Mouse (Mus musculus): ENCODE measurements around the gene Lysmd4.
"Not testable (repeated sequence)": the region's sequence is repeated elsewhere in the genome, so short reads cannot be mapped to it uniquely, and the experiment has no call there.

The Lysmd4 gene

DNA sequence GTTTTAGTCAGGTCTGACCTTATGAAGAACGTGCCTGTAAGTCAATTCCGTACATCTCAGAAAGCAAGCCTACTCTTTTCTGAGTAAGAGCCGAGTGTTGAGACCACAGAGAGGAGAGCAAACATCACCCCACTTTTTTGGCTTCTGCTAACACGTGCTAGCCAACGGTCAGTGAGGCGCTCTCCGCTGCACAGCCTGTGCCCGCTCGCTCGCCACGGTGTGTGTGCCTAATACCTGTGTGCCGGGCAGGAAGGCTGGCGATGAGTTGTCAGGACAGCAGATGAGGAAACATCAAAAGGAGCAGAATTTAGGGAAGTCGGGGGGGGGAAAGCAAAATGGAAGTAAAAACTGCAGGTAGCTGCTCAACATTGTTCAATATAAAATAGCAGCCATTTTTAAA is 10.2 kb downstream of the Lysmd4 start:
- DNase-seq: no peak

DNA sequence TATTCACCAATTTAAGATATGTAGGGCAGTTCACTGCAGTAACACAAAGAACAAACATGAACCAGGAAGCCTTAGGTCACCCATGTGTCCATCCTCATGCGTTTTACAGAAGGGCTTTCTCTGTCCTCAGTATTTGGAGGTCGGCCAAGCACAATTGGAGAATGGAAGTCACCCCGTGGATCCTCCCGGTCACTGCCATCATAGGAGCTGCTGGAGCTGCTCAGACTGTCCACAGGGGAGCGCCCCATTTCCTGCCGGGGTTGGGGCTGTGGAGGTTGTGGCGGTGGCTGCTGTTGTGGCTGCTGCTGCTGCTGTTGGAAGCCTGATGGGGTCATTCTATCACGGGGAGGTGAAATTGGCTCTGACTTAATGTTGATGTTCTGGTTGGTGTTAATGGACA is 12.5 kb downstream of the Lysmd4 start:
- no peak for DNase-seq

DNA sequence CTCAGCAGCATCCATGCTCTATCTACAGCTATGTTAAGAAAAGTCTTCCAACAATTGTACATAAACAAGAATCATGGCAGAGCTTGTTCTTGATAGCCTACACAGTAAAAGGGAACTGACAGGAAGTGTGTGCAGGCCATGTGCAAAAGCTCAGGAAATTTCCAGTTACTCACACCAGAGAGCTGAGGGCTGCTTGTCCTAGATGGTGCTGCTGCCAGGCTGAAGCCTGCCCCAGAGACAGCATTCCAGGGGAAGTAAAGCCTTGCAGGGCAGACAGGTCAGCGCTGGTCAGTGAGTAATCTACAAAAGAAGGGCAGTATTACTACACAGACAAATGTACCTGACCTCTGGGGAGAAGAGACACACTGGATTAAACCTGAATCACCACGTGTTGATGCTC is 14.0 kb downstream of the Lysmd4 start:
- DNase-seq: no peak

DNA sequence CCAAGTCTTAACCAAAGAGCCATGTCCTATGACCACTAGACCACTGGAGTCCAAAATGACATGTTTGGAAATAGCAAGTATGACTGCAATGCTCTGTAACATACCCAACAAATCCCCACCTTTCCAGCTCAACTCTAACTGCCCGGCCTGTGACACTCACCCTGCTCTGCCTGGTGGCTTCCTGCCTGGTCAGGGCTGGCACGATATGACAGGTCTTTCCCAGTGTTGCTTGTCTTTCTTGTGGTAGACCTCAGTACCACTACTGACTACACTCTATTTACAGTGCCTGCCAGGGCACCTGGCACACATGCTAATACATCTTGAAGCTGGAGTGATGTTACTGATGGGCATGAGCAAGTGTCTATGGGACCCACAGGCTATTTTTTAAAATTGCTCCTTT is 15.4 kb downstream of the Lysmd4 start:
- no peak for DNase-seq

DNA sequence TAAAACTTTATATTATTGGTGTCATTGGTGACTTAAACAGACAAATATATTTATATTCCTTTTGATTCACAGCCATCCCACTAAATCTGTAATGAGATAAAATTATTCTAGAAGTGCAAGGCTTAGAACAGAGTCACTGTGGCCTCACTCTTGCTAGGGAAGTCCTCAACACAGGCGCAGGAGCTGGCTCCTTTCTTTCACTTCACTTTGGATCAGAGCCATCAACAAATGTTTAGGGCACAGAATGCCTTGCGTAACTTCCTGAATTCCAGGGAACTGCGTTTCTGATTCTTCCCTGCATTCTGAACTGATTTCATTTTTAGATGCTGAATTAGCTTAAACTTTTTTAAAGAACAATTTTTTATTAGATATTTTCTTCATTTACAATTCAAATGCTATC is 19.6 kb downstream of the Lysmd4 start:
- DNase-seq: no peak

DNA sequence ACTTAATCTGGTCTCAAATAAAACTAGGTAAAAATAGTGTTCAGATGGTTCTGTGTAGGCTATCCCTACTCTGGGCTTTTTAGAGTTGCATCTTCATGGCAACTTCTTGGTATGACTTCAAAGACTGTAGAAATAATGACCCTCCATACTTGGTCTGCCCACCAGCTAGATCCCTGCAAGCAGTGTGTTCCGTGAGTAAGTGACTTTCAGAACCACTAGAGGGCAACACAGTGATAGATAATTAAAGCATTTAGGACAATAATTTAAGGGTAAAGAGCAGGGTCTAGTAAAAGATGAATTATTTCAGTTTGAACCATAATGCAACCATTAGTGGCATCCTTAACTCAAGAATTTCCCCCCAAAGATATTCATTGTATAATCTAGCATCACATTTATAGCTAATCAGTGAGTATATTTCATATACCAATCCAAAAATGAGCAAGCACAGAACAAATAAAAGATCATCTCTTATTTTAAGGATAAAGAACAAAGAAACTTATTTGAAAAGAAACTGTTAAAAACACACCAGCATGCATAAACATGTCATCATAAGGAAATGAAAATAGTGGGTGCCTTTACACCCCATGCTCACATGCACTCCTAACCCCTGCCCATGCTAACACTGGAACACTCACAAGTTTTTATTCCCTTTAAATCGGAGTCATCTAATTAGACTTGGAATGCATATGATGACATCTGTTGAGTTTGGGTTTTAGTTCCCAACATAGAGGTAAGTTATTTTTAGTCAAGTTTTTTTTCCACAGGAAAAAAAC is 21.0 kb downstream of the Lysmd4 start:
- no peak for DNase-seq

DNA sequence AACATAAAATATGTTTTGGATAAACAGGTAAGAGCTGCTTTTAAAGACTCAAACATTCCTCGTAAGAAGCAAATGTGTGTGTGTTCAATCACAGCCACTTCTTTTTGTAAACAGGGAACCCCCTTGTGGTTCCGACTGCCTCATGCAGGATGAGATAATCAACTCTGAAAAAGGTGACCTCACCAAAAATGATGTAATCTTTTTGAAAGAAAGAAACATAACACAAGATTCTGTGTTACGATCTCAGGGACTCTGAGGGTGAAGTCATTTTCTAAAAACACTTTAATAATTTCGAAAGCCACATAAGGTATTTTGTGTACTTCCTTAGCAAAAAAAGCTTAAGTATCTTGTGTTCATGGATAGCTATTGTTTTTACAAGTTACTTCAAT is 21.5 kb downstream of the Lysmd4 start:
- no peak for DNase-seq

DNA sequence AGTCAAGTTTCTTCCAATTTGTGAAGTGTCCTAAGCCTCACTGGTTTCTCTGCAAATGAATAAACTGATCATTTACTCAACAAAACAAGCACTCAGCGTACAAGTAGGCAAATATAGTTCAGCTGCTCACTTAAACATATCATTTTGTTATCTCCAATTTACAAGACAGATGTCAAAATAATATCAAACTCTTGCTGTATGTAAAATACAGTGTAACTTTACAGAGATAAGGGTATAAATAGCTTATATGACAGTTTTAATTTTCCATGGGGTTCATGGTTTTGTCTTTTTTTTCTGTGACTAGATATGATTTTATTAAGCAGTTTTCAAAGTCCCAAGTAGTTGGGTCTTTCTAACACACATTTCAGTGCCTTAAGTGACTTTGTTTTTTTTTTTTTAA is 22.9 kb downstream of the Lysmd4 start:
- no peak for DNase-seq

DNA sequence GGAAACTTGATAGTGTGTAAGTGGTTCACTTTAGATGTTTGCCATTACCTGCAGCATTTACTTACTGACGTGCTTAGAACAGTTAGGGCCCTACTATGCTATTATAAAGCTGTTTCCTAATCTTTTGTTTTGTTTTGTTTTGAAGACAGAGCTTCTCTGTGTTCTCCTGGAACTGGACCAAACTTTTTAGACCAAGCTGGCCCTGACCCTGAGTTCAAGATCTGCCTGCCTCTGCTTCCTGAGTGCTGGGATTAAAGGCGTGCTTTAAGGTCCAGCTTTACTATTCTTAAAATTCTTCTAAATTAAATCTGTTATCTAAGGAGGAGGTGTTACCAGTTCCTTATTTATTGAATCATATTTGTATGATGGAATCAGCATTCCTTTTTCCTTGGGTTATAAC is 23.7 kb downstream of the Lysmd4 start:
- DNase-seq: no peak

DNA sequence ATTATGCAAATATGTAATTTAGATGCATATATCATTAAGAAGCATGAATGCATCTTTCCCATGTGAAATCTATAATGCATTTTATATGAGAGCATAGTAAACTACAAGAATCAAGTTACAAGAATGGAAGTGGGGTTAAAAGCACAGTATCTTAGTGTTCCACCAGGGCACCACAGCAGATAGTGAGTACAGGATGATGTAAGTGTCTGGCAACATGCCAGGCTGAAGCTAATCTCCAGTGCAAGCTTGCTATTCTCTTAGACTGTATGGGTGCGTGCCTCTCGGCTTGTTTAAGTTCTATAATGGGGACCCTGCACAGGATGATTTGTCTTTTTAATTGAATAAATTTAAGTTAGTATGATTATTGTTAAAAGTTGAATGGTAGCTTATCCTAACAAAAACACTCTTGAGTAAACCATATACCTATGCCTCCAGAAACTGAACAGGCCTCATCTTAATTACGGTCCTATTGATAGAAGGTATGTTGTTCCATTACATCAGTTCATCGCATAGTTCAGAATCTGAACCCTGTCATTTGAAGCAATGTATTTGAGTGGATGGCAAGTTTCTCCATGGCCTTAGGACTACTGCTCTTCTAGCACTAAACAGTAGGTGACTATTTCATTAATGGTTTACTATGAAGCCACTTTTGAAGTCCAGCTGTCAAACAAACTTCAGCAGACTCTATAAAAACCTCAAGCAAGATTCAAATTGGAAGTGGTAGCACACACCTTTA is 37.7 kb downstream of the Lysmd4 start:
- peak; percentile 65 for DNase-seq

DNA sequence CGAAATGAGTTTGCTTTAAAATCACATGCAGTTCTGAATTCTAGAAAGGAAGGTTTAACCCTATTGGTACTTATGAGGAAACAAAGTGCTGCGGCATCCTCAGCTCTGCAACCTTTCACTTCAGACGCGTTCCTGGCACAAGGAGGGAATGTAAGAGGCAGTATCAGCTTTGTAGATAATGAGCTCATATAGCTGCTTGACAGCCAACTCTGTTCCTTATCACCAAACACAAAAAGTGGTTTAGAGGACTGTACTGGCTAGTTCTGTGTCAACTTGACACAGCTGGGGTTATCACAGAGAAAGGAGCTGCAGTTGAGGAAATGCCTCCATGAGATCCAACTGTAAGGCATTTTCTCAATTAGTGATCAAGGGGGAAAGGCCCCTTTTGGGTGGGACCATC is 48.1 kb downstream of the Lysmd4 start:
- not testable (repeated sequence) for DNase-seq

DNA sequence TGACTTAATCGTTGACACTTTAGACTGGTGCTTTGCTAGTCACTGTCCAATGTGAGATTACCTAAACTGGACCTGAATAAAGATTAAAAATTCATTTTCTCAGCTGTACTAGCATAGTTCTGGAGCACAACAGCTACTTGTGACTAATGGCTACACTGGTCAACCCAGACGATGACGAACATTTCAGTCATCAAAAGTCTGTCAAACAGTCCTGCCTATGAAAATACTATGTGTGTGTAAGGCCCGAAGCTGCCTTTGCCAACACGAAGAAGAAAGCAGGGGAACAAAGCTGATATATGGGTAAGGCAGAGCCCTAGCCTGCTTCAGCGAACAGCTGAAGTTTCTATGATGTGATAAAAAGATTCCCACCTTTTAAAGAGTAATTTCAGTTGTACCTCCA is 61.2 kb downstream of the Lysmd4 start:
- DNase-seq: no peak

DNA sequence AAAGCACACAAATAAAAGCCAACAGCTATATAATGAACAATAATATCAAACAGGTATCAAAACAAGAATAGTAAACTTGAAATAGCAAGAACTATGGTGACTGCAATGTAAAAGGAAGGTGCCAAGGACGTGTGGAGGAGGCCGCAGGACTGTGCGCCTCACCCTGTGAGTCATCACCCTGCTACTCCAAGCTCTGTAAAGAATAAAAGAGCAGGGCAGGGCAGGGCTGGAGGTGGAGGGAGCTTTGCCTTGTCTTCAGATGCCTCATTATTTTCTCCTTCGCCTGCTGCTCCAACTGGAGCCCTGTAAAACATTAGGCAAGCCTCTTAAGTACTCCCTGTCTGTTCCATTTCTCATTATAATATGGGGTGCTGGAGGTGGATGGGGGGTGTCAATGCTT is 65.1 kb downstream of the Lysmd4 start:
- DNase-seq: no peak

DNA sequence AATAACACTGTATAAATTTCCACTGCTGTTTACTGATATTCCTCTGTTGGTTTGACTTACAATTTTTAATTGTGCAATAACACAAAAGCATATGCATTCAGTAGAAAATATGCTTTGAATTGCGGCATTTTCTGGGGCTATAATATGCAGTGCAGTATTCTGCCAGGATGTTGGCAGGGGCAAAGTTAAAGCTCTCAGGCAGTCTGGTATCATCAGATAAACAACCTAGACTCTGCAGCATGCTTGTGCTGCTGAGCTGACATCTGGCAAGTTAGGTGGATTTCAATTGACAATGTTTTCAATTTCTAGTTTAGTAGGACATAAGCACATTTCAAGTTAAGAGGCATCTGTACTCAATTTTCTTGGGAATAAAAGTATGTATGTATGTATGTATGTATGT is 69.0 kb downstream of the Lysmd4 start:
- DNase-seq: no peak

DNA sequence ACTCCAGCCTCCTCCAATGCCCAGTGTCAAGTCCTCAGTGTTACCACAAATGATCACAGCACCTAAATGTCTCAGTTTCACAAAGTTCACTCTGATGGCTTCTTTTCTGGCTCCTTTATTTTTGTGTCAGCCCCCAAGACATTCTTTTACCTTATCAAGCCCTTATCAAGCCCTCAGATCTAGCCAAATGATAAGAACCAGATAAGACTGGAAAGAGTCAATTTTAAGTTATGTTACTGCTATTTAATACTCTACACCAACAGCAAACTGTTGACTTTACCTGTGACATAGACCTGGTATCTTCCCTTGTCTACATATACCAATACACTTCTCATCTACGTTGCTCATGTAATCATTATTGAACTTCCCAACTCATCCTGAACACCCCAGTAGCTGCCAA is 74.1 kb downstream of the Lysmd4 start:
- DNase-seq: no peak

DNA sequence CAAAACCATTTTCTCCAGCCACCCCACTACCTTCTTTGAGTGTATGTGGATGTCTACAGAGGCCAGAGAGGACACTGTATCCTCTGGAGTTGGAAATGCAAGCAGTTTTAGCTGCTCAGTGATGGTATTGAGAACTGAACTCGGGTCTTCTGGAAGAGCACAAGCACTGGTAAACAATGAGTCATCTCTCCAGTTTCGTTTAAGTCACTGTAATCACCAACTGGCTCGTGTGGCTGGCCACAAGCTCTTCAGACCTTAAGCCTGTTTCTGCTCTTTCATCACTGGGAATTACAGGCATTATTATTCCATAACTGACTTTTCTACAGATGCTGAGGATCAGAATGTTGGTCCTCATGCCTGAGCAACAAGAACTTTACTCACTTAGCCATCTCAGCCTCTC is 82.6 kb downstream of the Lysmd4 start:
- DNase-seq: no peak

DNA sequence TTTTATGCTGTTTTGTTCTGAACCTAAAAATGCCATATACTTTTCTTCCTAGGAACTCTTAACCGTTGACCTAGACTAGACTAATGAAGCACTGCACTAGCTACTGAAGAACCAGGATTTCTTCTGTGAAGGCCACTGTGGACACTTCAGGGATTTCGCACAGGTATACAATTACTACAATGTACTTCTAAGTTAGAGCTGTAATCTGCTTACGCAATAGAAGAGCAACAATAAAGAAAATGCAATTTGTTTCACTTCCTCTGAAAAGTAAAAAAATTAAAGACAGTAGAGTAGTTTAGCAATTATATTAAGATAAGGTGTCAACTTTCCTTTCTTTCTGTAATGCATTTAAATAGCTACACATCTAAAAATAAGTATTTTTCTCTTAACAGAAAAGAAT is 84.7 kb downstream of the Lysmd4 start:
- no peak for DNase-seq

DNA sequence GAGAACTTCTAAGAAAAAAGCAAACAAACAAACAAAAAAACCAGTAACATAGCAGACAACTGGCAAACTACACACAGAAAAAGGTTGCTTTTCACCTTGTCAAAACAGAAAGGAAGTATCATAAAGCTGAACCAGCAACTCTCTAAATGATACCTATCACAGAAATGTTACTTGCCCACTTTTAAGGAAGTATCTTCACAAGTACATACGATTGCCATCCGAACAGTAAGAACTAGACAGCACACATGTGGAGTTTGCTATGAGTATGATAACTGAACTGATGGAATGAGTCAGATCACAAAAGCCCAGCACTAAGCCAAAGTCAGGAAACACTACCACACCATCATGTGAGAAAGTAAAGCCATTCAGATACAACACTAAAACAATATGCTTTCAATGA is 85.8 kb downstream of the Lysmd4 start:
- DNase-seq: no peak

DNA sequence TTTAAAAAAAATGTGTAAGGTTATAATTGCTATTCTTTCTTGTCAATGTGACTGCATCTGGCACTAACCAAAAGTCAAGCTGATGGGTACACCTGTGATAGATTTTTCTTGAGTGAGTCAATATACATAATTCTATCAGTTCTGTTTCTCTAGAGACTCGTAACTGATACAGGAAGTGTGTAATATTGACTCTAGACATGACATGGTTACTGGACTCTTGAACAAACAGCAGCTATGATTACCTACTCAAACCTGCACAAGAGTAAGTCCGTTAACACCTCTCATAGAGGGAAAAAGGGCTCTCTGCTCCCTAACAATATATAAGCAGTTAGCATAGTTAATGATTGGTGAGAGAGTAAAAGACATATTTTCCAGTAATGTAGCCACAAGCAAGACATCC is 87.8 kb downstream of the Lysmd4 start:
- DNase-seq: no peak

DNA sequence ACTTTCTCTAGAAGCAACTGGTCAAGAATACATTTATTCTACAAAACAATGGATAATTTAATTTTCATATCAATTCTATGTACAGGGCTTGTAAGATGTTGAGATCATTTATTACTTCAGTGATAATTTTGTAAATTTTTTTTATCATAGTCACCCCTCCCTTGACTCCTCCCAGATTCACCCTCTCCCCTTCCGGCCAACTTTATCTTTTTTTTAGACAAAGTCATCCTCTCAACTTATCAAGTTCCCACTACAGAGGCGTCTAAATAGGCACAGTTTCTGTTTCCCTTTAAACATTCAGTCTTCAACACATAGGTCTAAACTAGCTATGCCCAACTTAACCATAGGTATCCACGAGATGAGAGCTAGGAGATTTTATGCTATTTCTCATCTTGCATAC is 90.9 kb downstream of the Lysmd4 start:
- DNase-seq: no peak

DNA sequence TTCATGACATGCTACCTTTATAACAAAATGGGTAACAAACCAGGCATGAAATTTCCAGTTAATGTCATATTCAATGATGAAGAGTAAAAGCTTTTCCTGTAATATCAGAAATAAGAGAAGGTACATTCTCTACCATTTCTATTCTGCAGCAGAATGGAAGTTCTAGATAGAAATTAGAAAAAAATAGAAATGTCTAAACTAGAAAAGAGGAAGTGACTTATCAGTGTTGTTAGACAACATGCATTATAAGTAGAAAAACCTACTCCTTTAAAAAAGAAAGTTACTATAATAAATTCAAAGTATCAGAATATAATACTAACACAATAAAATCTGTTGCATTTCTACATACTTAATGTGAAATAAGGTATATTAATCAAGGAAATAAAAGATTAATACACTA is 96.4 kb downstream of the Lysmd4 start:
- no peak for DNase-seq

DNA sequence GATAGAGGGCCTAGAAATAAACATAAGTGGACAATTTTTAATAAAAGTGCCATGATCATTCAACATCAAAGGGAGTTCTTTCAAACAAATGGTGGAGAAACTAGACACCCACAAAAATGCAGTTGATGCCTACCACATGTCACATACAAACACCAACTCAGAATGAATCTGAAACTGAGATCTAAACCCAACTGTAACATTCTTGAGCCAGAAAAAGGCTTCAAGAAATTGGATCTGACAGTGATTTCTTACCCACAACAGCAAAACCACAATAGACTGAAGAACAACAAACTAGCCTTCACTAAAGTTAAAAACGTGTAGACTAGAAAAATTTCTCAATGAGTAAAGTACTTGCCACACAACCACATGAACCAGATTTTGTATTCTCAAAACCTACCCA is 98.0 kb downstream of the Lysmd4 start:
- no peak for DNase-seq

DNA sequence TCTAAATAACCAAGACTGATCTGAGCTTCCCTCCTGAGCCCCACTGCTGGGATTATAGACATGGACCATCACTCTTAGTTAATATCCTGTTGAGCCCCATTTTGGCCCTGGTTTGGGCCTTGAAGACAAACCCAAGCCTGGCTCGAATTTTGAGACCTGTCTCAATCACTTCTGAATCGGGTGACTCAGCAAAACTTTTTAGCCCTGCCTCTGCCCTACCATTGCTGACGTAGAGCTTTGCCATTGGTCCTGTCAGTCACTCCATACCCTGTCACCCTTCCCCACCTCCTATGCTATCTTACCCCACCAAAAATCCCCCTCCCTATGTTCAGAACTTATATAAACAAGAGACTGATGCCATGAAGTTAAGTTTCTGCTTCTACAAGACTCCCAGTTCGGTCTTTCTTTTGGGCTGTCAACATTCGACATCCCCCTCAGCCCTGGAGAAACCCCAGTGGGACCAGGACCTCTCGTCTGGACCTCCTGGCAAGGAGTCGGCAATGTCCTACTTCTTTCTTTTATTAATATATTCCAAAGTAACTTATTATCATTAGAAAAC is 119.8 kb downstream of the Lysmd4 start:
- no peak for DNase-seq

DNA sequence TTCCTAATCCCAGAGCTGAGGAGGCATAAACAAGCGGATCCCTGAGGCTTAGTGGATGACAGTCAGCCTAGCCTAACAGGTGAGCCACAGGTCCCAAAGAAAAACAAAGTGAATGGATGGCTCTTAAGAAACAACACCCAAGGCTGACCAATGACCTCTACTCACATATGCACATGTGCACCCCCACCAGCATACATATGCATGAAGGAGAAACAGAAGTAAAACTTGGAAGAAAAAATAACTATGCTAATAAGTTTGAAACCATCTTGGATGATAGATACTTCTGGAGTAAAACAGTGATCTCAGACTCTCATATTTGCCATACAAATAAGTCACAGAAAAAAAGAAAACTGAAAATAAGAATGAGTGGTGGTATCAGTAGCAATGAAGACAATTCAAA is 122.1 kb downstream of the Lysmd4 start:
- DNase-seq: no peak

DNA sequence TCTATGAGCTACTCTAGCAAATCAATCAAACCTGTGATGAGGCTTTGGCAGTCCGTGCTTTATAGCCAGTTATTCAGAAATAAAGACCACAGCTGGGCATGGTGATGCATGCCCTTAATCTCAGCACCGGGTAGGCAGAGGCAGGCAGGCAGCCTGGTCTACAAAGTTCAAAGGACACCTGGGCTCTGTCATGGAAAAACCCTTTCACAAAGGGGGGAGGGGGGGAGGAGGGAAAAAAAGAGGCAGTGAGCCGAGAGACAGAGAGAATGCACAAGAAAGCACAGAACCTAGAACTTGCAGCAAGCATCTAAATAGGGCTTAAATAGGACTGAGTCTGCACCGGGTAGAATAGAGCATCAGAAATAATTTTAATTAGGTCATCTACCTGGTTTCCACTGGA is 130.6 kb downstream of the Lysmd4 start:
- no peak for DNase-seq

All from cerebellum, adult 8-10 months (tissue).